Mouse (Mus musculus): ENCODE measurements at regions not wholly inside any gene's neighbourhood (a gene's known extent, or its start where the extent isn't known, plus 50 kb on each side); places are given as distances from the start of the nearest gene placed in this dataset.

- DNase-seq (ENCODE audit: low read depth, low spot score): no peak
Measured at GRCm38 (mm10) chr13:110673536-110673935, 278.7 kb downstream of the Plk2 start.

DNA sequence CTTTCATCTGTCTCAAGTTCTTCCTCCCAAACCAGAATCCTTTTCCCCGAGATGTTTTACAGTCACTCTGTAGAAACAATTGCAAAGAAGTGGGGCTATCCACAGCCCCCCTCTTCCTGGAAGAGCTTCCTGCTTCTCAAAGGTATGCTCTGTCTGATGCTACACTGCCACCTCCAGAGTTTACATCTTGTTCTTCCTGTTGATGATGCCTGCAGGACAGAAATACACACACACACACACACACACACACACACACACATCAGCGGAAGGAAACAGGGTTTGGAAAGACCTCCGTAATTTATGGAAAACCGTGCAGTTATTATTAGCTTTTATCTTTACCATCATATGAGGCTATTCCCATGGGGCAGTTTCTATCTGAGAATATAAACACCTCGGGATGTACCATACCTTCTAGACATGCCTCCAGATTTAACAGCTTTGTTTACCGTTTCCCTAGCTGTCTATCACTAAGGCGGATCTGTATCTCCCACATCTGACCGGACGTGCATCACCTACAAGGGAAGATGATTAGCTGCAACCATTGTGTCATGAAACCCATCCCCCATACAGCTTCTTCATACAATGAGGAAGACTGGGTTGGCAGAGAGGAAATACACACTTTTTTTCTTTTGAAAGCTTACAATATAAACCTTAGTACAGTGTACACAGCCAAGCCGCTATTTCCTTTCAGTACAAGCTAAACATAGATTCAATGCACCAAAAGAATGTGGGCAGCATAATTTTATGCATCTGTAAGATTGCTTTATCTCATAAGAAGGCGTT, 288.6 kb downstream of the Plk2 start:
- no peak for DNase-seq (ENCODE audit: low read depth, low spot score)

DNA sequence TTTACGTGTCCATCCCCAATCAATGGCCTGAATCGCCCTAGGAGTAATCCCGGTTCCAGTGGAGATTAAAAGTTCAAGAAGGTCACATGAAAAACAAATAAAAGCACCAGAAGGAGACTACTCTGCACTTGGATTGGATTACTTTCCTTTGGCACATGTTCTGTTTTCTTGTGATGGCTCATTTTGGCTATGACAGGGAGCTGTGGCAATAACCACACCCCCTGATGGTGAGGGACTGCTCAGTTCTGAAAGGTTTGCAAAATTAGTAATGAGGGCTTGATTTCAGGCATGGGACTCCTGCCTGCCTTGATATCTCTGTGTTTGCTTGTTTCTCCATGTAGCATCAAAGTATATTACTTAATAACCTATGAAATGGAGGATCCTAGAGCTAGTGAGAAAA, 293.9 kb downstream of the Plk2 start:
- no peak for DNase-seq (ENCODE audit: low read depth, low spot score)

- DNase-seq (ENCODE audit: low read depth, low spot score): no peak
Measured at GRCm38 (mm10) chr13:110690501-110691255, 295.8 kb downstream of the Plk2 start.

- DNase-seq (ENCODE audit: low read depth, low spot score): no peak
Measured at GRCm38 (mm10) chr13:110692696-110693095, 297.9 kb downstream of the Plk2 start.

DNA sequence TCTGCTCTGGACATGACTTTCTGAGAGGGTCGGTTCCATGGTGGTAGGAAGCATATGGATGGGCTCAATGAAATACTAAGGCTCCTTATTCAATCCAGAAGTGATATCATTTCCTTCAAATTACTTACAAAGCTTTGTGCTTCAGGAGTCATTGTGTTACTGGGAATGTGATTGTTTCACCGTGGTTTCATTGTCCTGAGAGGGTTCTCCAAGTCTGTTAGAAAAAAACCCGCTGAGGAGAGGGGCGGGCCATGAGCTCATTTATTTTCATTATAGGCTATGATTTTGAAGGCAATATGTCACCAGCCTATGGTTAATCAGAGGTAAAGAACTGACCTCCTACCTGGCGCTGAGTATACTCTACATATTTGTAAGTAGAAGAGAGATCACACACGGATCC, 300.0 kb downstream of the Plk2 start:
- DNase-seq (ENCODE audit: low read depth, low spot score): no peak

- DNase-seq (ENCODE audit: low read depth, low spot score): no peak
Measured at GRCm38 (mm10) chr13:110696549-110696948, 301.7 kb downstream of the Plk2 start.

GRCm38 (mm10) chr13:110704261-110704660, 309.4 kb downstream of the Plk2 start:
- DNase-seq (ENCODE audit: low read depth, low spot score): no peak

- no peak for DNase-seq (ENCODE audit: low read depth, low spot score)
Measured at GRCm38 (mm10) chr13:110710847-110711246, 316.0 kb downstream of the Plk2 start.

DNA sequence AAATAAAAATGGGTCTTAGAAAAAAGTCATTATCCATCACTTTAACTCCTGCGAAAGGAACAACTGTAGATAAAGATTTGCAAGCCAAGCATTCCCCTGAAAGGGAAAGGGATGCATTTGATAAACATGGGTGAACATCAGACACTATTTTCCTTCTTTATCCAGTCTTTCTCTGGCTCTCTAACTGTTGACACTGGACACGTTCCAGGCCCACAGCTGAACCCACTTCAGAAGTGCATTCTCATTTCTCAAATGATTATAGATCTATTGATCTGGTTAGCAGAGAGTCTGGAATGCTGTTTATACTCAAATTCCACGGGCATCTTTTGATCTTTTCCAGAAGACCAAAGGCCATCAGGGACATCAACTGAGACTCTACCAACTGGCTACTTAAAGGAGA, 317.7 kb downstream of the Plk2 start:
- DNase-seq (ENCODE audit: low read depth, low spot score): no peak

- DNase-seq (ENCODE audit: low read depth, low spot score): no peak
Measured at GRCm38 (mm10) chr13:110722170-110722569, 327.3 kb downstream of the Plk2 start.

- DNase-seq (ENCODE audit: low read depth, low spot score): no peak
Measured at GRCm38 (mm10) chr13:110722752-110723151, 327.9 kb downstream of the Plk2 start.

DNA sequence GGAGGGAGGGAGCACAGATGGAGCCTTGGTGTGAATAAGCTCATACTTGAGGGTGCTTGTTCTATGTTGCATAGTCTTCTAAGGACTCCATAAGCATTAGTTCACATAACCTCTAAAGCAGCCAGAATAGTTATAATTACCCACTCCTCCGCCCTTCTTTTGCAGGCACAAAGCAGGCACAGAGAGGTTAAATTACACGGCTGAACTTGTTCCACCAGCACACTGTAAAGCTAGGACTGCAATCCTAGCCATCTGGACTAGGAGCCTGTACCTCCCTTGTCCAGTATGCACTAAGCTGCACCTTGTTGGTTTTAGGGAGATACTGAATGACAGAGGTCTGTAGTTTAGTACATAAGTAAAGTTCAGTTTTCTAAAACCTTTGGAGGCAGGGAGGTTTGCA, 330.0 kb downstream of the Plk2 start:
- DNase-seq (ENCODE audit: low read depth, low spot score): no peak

DNA sequence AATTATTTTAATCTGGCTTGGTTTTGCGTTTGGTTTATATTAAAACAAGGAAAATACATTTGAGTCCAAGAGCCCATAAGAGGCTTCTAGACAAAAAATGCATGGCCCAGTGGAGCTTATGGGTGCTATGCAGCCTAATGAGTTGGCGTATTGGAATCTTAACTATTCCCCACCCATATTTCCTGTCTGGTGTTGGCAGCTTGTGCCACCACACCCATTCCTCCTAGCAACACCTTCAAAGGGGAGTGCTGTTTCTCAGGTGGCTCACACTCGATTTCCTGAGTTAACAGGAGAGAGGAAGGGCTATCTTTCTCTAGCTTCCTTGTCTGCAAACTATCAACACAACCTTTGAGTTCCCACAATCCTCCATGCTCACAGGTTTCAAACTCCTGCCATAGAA, 331.0 kb downstream of the Plk2 start:
- no peak for DNase-seq (ENCODE audit: low read depth, low spot score)

DNA sequence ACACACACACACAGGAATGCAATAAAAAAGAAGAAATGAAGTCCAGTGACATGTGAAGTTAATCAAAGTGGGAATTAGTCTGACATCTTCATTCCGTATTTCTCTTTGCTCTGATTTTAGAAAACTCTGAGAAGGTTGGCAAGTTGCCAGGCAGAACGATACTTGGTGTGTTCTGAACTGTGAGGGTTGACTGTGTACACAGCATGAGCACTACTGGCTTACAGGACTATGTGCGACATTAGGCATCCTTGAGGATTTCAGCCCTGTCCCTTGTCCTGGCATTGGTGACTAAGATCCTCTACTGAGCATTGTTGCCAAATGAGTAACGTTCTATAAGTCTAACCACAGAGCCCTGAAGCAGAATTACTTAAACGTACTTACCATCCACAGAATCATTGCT, 340.7 kb downstream of the Plk2 start:
- no peak for DNase-seq (ENCODE audit: low read depth, low spot score)

GRCm38 (mm10) chr13:110741576-110742206, 346.8 kb downstream of the Plk2 start:
- DNase-seq (ENCODE audit: low read depth, low spot score): no peak

DNA sequence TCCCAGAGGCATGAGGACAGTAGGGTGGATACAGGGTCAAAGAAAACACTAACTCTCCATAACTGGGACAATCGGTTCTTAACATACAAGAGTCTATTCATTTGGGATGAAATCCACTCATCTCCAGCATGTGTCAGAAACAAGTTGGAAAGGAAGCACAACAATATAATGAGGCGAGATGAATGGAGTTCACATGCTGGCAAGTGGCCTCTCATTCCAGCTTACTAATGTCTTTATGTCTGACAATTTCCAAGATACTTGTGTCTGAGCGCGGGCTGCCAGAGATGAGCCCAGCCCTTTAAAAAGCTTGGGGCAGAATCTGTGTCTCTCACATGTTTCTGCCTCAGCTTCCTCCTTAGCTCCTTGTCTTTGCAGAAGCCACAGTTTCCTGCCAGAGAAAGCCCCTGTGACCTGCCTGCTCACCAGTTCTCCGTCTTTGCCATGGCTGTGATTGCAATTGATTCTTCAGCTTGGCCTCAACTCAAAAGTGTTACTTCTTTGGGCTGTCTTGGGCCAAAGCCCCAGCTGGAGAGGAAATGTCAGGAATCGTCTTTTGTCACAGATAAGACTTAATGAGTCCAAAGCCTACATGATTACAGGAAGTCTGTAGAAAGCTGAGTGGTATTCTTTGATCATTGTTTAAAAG, 352.5 kb downstream of the Plk2 start:
- DNase-seq (ENCODE audit: low read depth, low spot score): no peak

DNA sequence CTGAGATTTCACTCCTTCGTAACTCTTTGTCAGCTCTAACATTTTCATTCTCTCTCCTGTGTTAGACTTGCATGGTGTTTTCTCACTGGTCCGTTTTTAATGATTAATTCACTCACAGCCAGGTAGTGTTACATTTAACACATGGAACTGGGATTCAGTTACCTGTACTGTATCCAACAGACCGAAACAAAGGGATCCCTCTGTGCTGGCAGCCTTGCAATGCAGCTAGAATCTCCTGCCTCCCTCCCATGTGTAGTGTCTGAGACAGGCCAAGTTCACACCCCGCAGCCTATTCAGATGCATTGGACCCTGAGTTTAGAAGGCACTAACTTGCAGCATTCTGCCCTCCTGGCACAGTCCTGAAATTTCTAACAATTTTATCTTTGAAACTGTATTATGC, 357.9 kb downstream of the Plk2 start:
- no peak for DNase-seq (ENCODE audit: low read depth, low spot score)

DNA sequence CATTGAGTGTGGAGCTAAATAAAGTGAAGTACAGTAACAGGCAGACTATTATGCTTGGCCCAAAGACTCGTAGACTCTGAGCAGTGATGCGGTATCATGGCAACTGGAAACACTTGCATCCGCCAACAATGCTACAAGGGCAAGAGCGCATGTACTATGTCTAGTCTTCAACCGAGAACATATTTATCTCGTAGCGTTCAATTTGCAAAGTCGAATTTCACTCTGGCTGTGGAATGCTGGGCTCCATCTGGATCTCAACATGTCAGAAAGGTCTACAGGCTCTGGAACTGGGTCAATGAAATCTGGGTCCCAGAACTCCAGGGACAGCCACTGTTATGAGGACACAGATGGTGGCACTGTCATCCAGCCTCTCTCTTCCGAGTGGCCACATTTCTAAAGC, 359.7 kb downstream of the Plk2 start:
- no peak for DNase-seq (ENCODE audit: low read depth, low spot score)

DNA sequence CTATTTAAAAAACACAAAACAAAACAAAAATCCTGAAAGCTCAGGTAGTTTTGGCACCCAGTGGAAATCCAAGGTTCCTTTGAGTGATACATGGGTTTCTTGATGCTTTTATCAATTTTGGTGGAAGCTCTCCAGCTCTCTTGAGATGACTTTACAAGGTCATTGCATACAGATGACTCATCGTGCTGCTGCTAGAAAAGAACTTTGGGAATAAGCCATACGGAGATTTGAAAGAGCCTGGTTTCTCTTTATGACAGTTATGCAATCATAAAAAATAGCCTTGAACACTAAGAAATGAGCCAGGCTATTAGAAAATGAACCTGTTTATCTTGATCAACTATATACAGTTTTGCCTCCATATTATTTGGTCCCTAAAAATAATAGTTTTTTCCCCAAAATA, 362.0 kb downstream of the Plk2 start:
- DNase-seq (ENCODE audit: low read depth, low spot score): no peak

DNA sequence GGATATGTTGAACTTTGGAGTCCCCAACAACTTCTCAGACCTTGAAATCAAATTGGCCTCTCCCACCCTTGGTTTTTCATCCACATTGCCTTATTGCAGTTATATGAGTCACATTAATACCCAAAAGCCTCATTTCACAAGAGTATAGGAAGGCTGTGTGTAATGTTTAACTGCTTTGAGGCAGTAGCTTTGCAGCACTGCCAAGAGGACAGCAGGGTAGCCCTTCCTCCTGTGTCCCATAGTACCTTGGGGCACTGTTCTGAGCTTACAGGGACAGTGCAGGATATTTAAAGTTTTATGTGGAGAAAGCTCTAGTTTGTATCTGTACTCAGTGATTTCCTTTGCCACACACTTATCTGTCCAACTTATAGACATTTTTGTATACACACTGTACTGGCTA, 374.4 kb downstream of the Plk2 start:
- no peak for DNase-seq (ENCODE audit: low read depth, low spot score)

- no peak for DNase-seq (ENCODE audit: low read depth, low spot score)
Measured at GRCm38 (mm10) chr13:110775251-110775650, 380.4 kb downstream of the Plk2 start.
